Mouse (Mus musculus) hindbrain, embryonic 15.5 days (tissue): Measurements from ENCODE around the gene Arhgef10l. TPM values are rescaled to one million over a fixed set of nuclear protein-coding genes. Genes with fewer than 3 reads are reported as not detected.

Experiments
- ATAC-seq: fragments of 200-750 bp; cut with Nextera tagmentation; 2 replicates; pipeline ENCODE4 v1.8.0; 2017; ENCODE audit warnings: low read depth, moderate number of reproducible peaks, moderate TSS enrichment; ENCODE audit not compliant: low FRiP score
- H3K27ac ChIP-seq: fragments of 300-500 bp; sonication (generic); replicated peaks from 2 replicates; pipeline ENCODE4 v1.5.1; 2015; ENCODE audit warnings: mild to moderate bottlenecking, inconsistent platforms
- H3K27me3 ChIP-seq: fragments of 300-500 bp; sonication (generic); 2 replicates; pipeline ENCODE4 v1.6.1; 2015; ENCODE audit warnings: control low read depth, inconsistent platforms
- H3K36me3 ChIP-seq: fragments of 300-500 bp; sonication (generic); 2 replicates; pipeline ENCODE4 v1.6.1; 2015; ENCODE audit warnings: control low read depth, inconsistent platforms
- H3K4me1 ChIP-seq: fragments of 300-500 bp; sonication (generic); replicated peaks from 2 replicates; pipeline ENCODE4 v1.6.1; 2015; ENCODE audit warnings: control low read depth, inconsistent platforms
- H3K4me2 ChIP-seq: fragments of 300-500 bp; sonication (generic); 2 replicates; pipeline ENCODE4 v1.6.1; 2015; ENCODE audit warnings: moderate library complexity, mild to moderate bottlenecking, inconsistent platforms
- H3K4me3 ChIP-seq: fragments of 300-500 bp; sonication (generic); 2 replicates; pipeline ENCODE4 v1.5.1; 2015; ENCODE audit warnings: mild to moderate bottlenecking, inconsistent platforms
- H3K9ac ChIP-seq: fragments of 300-500 bp; sonication (generic); 2 replicates; pipeline ENCODE4 v1.6.1; 2015; ENCODE audit warnings: inconsistent platforms
- H3K9me3 ChIP-seq: fragments of 300-500 bp; sonication (generic); 2 replicates; pipeline ENCODE4 v1.6.1; 2016; ENCODE audit warnings: control low read depth, inconsistent platforms
- WGBS: fragments of 180-500 bp; shearing (Covaris S2); methylation state at CpG from one replicate; pipeline ENCODE4 v1.1.7; 2015; 5-methylcytosine and 5-hydroxymethylcytosine counted together
- polyA plus RNA-seq: library from polyadenylated mRNA; unstranded; fragments of >200 nt; fragmentation: Nextera tagmentation; extraction: Ambion mirVana; gene quantifications from 2 replicates; pipeline ENCODE4 v1.2.1, GENCODE M21; 2015

Arhgef10l gene
- polyA plus RNA-seq, 1 experiment from 2014 or later, result 28.2 TPM

GRCm38 (mm10) chr4:140622819-140623218 lies 43.0 kb downstream of the Arhgef10l start:
- no peaks in the 10 kb centered on the region for H3K36me3 ChIP-seq
- H3K4me3 ChIP-seq, result no peak overlapping the region
- H3K27me3 ChIP-seq, result no peaks in the 10 kb centered on the region
- peaks cover 43% of the 10 kb centered on the region for H3K4me1 ChIP-seq
- H3K27ac ChIP-seq, result peak overlapping the region; percentile 89
- H3K9ac ChIP-seq, result no peak overlapping the region
- ATAC-seq, result no peak
- no peak overlapping the region for H3K4me2 ChIP-seq
- no peaks in the 10 kb centered on the region for H3K9me3 ChIP-seq
- WGBS, result 37% methylated on average over 4 of the region's 4 CpGs

GRCm38 (mm10) chr4:140620496-140620895 lies 45.3 kb downstream of the Arhgef10l start:
- H3K27me3 ChIP-seq, result no peaks in the 10 kb centered on the region
- H3K9me3 ChIP-seq, result no peaks in the 10 kb centered on the region
- peaks cover 52% of the 10 kb centered on the region for H3K4me1 ChIP-seq
- ATAC-seq, result no peak
- no peak overlapping the region for H3K4me3 ChIP-seq
- WGBS, result 70% methylated on average over 5 of the region's 5 CpGs
- H3K27ac ChIP-seq, result no peak overlapping the region
- H3K4me2 ChIP-seq, result no peak overlapping the region
- peaks cover 5% of the 10 kb centered on the region for H3K36me3 ChIP-seq
- no peak overlapping the region for H3K9ac ChIP-seq

DNA sequence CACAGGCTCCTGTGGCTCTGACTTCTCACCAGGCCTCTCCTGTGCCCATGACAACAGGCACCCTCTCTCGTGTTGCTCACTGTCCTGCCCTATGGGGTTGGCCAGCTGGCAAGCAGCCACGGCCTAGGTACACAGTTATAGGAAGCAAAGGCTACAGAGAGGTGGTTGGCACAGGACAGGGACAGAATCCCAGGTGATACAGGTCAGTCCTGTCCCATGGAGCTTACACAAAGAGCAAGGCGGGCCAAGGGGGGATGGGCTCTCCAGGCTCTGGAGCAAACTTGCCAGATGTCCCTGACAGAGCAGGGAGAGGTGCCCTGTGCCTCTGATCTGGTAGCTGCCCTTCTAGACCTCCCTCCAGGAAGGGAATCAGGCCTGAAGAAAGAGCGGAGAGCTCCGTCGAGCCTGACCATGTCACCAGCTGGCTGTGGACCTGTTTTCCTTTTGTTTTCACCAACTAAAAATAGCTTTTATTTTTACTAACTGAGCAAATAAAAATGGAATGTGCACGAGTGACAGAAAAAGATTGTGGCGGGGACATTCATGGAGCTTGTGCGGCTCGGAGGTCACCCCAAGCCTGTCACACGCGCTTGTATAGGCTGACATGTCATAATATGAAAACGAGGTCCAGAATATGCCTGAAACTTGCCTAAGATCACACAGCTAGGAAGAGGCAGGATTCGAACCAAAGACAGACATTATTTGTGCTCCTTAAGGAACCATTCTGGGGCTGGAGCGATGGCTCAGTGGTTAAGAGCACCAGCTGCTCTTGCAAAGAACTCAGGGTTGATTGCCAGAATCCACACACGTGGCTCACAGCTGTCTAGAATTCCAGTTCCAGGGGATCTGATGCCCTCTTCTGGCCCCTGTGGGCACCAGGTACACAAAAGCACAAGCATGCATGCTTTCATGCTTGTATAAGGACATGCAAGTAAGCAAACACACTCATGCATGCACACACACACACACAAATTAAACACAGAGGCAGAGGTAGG lies 48.1 kb downstream of the Arhgef10l start:
- peak overlapping the region; percentile 30; the same call in 1 of the 2 replicates for H3K27ac ChIP-seq
- no peaks in the 10 kb centered on the region for H3K27me3 ChIP-seq
- no peak for ATAC-seq
- 61% methylated on average over 16 of the region's 16 CpGs for WGBS
- H3K9ac ChIP-seq, result no peak overlapping the region
- no peak overlapping the region for H3K4me3 ChIP-seq
- H3K4me2 ChIP-seq, result no peak overlapping the region
- peaks cover 24% of the 10 kb centered on the region for H3K4me1 ChIP-seq
- no peaks in the 10 kb centered on the region for H3K9me3 ChIP-seq
- H3K36me3 ChIP-seq, result peaks cover 6% of the 10 kb centered on the region

- no peak overlapping the region for H3K4me2 ChIP-seq
- 82% methylated on average over 11 of the region's 11 CpGs for WGBS
- no peaks in the 10 kb centered on the region for H3K9me3 ChIP-seq
- H3K4me3 ChIP-seq, result no peak overlapping the region
- H3K27ac ChIP-seq, result peak overlapping the region; percentile 30
- peaks cover 6% of the 10 kb centered on the region for H3K36me3 ChIP-seq
- H3K27me3 ChIP-seq, result no peaks in the 10 kb centered on the region
- ATAC-seq, result no peak
- H3K9ac ChIP-seq, result no peak overlapping the region
- peaks cover 23% of the 10 kb centered on the region for H3K4me1 ChIP-seq
Measured at GRCm38 (mm10) chr4:140616894-140617293, 48.9 kb downstream of the Arhgef10l start.

DNA sequence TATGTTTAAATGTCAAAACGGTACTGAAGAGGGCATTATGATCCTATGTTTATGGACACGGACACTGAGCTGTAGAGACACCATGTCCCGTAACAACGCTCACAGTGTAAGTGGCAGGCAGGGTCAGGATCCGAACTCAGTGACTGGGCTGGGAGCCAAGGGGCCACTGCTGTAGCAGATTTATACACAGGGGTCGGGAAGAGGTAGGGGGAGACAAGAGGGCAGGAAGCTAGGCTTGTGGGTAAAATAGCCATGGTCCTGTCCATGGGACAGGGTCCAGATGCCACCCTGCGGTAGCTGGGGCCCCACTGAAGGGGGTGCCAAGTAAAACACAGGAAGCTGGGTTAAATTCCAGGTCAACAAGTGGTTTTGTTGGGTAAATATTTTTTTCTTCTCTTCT lies 49.6 kb downstream of the Arhgef10l start:
- Histone ChIP-seq H3K36me3 (peaks cover 6% of the 10 kb centered on the region), H3K9me3 (no peaks in the 10 kb centered on the region), H3K4me3 (no peak overlapping the region), H3K4me2 (no peak overlapping the region), H3K4me1 (peaks cover 23% of the 10 kb centered on the region), H3K27ac (no peak overlapping the region), H3K9ac (no peak overlapping the region), H3K27me3 (no peaks in the 10 kb centered on the region)
- no peak for ATAC-seq
- 73% methylated on average over 7 of the region's 7 CpGs for WGBS

- peaks cover 7% of the 10 kb centered on the region for H3K36me3 ChIP-seq
- no peak overlapping the region for H3K9ac ChIP-seq
- no peak overlapping the region for H3K4me2 ChIP-seq
- WGBS, result 90% methylated on average over 7 of the region's 7 CpGs
- H3K27me3 ChIP-seq, result no peaks in the 10 kb centered on the region
- H3K4me1 ChIP-seq, result peaks cover 26% of the 10 kb centered on the region
- no peak overlapping the region for H3K4me3 ChIP-seq
- ATAC-seq, result no peak
- H3K9me3 ChIP-seq, result no peaks in the 10 kb centered on the region
- H3K27ac ChIP-seq, result no peak overlapping the region
Measured at GRCm38 (mm10) chr4:140615771-140616170, 50.0 kb downstream of the Arhgef10l start.

GRCm38 (mm10) chr4:140614553-140614952 lies 51.3 kb downstream of the Arhgef10l start:
- no peak overlapping the region for H3K9ac ChIP-seq
- WGBS, result 55% methylated on average over 5 of the region's 5 CpGs
- ATAC-seq, result no peak
- H3K4me1 ChIP-seq, result peaks cover 33% of the 10 kb centered on the region
- H3K9me3 ChIP-seq, result no peaks in the 10 kb centered on the region
- peaks cover 17% of the 10 kb centered on the region for H3K36me3 ChIP-seq
- no peak overlapping the region for H3K27ac ChIP-seq
- H3K27me3 ChIP-seq, result no peaks in the 10 kb centered on the region
- no peak overlapping the region for H3K4me2 ChIP-seq
- no peak overlapping the region for H3K4me3 ChIP-seq

GRCm38 (mm10) chr4:140614145-140614544 lies 51.7 kb downstream of the Arhgef10l start:
- WGBS, result 81% methylated on average over 6 of the region's 6 CpGs
- peaks cover 21% of the 10 kb centered on the region for H3K36me3 ChIP-seq
- no peaks in the 10 kb centered on the region for H3K9me3 ChIP-seq
- H3K9ac ChIP-seq, result no peak overlapping the region
- no peaks in the 10 kb centered on the region for H3K27me3 ChIP-seq
- no peak overlapping the region for H3K4me2 ChIP-seq
- H3K4me3 ChIP-seq, result no peak overlapping the region
- peaks cover 33% of the 10 kb centered on the region for H3K4me1 ChIP-seq
- no peak for ATAC-seq
- H3K27ac ChIP-seq, result no peak overlapping the region

DNA sequence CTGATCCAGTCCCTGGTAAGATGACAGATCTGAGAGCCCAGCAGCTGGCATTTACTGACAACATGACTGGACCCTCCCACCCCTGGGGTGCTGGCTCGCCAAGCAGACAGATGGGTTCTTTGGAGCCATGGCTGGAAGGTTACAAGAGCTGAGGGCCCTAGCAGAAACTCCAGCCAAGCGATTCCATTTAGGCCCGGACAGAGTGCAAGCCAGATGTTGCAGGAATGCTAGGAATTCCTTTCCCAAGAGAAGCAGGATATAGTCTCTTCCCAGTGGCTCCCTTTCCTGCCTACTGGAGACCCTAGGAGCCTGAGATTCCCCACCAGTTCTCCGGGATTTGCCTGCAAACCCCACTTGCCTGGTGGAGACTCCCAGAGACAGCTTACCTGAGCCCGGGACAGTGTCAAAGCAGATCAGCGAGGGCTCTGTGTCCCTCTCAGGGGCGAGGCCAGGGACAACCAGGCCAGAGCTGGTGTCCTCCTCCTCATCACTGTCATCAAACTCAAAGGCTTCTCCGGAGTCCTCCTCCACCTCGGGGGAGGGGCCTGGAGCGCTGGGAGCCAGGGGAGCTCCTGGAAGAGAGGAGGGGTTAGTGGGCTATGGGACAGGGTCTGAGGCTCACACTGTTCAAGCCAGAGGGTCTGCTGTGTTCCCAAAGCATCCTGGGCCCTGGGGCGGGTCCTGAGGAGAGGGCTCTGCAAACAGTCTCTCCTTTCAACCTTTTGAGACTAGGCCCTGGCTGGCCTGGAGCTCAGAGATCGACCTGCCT lies 54.8 kb downstream of the Arhgef10l start:
- Histone ChIP-seq H3K4me2 (no peak overlapping the region), H3K27ac (peak overlapping the region; percentile 3; the same call in 1 of the 2 replicates), H3K36me3 (peaks cover 27% of the 10 kb centered on the region), H3K9ac (no peak overlapping the region), H3K9me3 (no peaks in the 10 kb centered on the region), H3K27me3 (no peaks in the 10 kb centered on the region), H3K4me1 (peaks cover 21% of the 10 kb centered on the region), H3K4me3 (no peak overlapping the region)
- WGBS, result 25% methylated on average over 12 of the region's 12 CpGs
- no peak for ATAC-seq

GRCm38 (mm10) chr4:140608228-140608720 lies 57.5 kb downstream of the Arhgef10l start:
- no peak overlapping the region for H3K4me3 ChIP-seq
- WGBS, result 78% methylated on average over 9 of the region's 9 CpGs
- peaks cover 21% of the 10 kb centered on the region; the same call in 1 of the 2 replicates for H3K36me3 ChIP-seq
- no peaks in the 10 kb centered on the region for H3K27me3 ChIP-seq
- no peak for ATAC-seq
- peaks cover 31% of the 10 kb centered on the region for H3K4me1 ChIP-seq
- no peak overlapping the region for H3K27ac ChIP-seq
- no peak overlapping the region for H3K9ac ChIP-seq
- H3K9me3 ChIP-seq, result no peaks in the 10 kb centered on the region
- H3K4me2 ChIP-seq, result no peak overlapping the region

DNA sequence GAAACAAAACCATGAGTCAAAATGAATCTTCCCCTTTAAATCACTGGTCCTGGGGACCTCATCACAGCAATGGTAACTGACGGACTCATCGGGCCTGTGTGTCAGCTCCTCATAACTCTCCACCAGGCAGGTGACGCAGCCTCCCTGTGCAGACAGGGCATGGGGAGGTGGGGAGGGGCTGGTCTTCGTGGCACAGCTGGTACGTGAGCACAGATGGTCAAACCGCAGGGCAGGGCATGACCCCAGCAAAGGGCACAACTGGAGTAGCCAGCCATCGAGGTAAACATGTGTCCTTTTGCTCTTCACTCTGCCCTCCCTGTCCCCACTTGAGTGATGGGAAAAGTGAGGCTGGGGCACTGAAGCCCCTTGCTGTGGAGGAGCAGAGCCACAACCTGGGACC lies 59.0 kb downstream of the Arhgef10l start:
- Histone ChIP-seq H3K9ac (no peak overlapping the region), H3K4me3 (no peak overlapping the region), H3K36me3 (peaks cover 21% of the 10 kb centered on the region; the same call in 1 of the 2 replicates), H3K4me1 (peaks cover 28% of the 10 kb centered on the region), H3K9me3 (no peaks in the 10 kb centered on the region), H3K27ac (0 out of 2 replicates have a peak overlapping the region, but pooled peaks have one; percentile 22), H3K4me2 (no peak overlapping the region), H3K27me3 (no peaks in the 10 kb centered on the region)
- 74% methylated on average over 7 of the region's 7 CpGs for WGBS
- ATAC-seq, result no peak

GRCm38 (mm10) chr4:140606197-140606596 lies 59.6 kb downstream of the Arhgef10l start:
- ATAC-seq, result peak; percentile 58
- Histone ChIP-seq H3K27ac (peak overlapping the region; percentile 63; the same call in 1 of the 2 replicates), H3K36me3 (peaks cover 21% of the 10 kb centered on the region; the same call in 1 of the 2 replicates), H3K4me1 (peaks cover 27% of the 10 kb centered on the region), H3K4me3 (no peak overlapping the region), H3K9ac (no peak overlapping the region), H3K9me3 (no peaks in the 10 kb centered on the region), H3K27me3 (no peaks in the 10 kb centered on the region), H3K4me2 (no peak overlapping the region)
- 65% methylated on average over 7 of the region's 7 CpGs for WGBS
